Mouse (Mus musculus) neural tube, embryonic 14.5 days (tissue): Measurements from ENCODE around the gene Dclre1b. TPM values are rescaled to one million over a fixed set of nuclear protein-coding genes. Genes with fewer than 3 reads are reported as not detected.

ENCODE experiments used
- ATAC-seq: fragments of 200-750 bp; cut with Nextera tagmentation; 2 replicates; pipeline ENCODE4 v1.8.0; 2017; ENCODE audit warnings: low read depth, mild to moderate bottlenecking, moderate TSS enrichment, moderate library complexity
- H3K27ac ChIP-seq: fragments of 300-500 bp; sonication (generic); 2 replicates; pipeline ENCODE4 v1.5.1; 2014; ENCODE audit warnings: low read depth, mild to moderate bottlenecking, control low read depth, low read length, moderate library complexity, mixed read lengths
- H3K27me3 ChIP-seq: fragments of 300-500 bp; sonication (generic); 2 replicates; pipeline ENCODE4 v1.6.1; 2014; ENCODE audit warnings: low read length; ENCODE audit not compliant: control insufficient read depth, insufficient read depth
- H3K36me3 ChIP-seq: fragments of 300-500 bp; sonication (generic); 2 replicates; pipeline ENCODE4 v1.6.1; 2014; ENCODE audit warnings: low read length, mixed read lengths; ENCODE audit not compliant: control insufficient read depth, insufficient read depth
- H3K4me1 ChIP-seq: fragments of 300-500 bp; sonication (generic); 2 replicates; pipeline ENCODE4 v1.6.1; 2014; ENCODE audit warnings: low read length; ENCODE audit not compliant: control insufficient read depth, insufficient read depth
- H3K4me2 ChIP-seq: fragments of 300-500 bp; sonication (generic); 2 replicates; pipeline ENCODE4 v1.6.1; 2014; ENCODE audit warnings: mild to moderate bottlenecking, low read depth, low read length, control low read depth
- H3K4me3 ChIP-seq: fragments of 300-500 bp; sonication (generic); 2 replicates; pipeline ENCODE4 v1.5.1; 2014; ENCODE audit warnings: low read depth, low read length, control low read depth, mixed read lengths
- H3K9ac ChIP-seq: fragments of 300-500 bp; sonication (generic); replicated peaks from 2 replicates; pipeline ENCODE4 v1.6.1; 2014; ENCODE audit warnings: low read depth, mild to moderate bottlenecking, control low read depth, low read length, mixed read lengths
- H3K9me3 ChIP-seq: fragments of 300-500 bp; sonication (generic); 2 replicates; pipeline ENCODE4 v1.6.1; 2016; ENCODE audit warnings: low read length; ENCODE audit not compliant: control insufficient read depth
- WGBS: fragments of 180-500 bp; shearing (Covaris S2); extraction: QIAGEN DNeasy Blood & Tissue Kit; methylation state at CpG from one replicate; pipeline ENCODE4 v1.1.7; 2014; 5-methylcytosine and 5-hydroxymethylcytosine counted together
- polyA plus RNA-seq: library from polyadenylated mRNA; unstranded; fragments of >200 nt; fragmentation: Nextera tagmentation; extraction: Ambion mirVana; gene quantifications from 2 replicates; pipeline ENCODE4 v1.2.1, GENCODE M21; 2014

The Dclre1b gene
- polyA plus RNA-seq, 1 experiment from 2014 or later = 22.6 TPM

DNA sequence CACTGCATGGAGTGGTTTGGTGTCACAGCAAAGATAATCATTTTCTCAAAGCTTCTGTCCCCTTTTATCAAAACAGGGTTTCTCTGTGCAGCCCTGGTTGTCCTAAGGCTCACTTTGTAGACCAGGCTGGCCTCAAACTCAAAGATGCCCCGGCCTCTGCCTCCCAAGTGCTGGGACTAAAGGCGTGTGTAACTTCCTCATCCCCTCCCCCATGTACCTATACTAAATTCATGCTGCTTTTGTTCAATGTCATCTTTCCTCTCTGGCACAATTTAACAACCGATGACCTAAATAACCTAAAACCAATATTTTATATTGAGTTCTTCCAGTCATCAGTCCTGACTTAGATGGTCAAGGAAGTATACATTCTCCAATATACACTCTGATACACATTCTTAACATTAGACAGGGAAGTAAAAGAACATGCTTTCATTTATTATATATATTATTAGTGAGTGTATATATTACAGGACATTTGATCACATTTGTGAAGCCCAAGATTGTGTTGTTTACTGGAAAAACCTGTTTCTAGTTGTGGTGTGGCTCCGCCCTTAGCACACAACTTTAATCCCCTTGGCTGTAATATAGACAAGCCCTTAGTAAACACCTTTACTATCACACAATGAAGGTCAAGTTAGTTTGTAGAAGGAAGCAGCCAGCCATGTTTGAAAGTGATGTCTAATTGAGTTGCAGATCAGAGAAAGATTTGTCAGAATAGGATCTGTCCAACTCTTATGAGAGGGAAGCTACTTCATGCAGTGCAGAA lies 26.2 kb downstream of the Dclre1b start:
- Histone ChIP-seq H3K27me3 (no peaks in the 10 kb centered on the region), H3K9ac (no peak overlapping the region), H3K27ac (no peak overlapping the region), H3K4me2 (no peak overlapping the region), H3K4me3 (no peak overlapping the region), H3K36me3 (0 out of 2 replicates have a peak, but pooled peaks cover under 1% of the 10 kb centered on the region), H3K9me3 (no peaks in the 10 kb centered on the region), H3K4me1 (no peaks in the 10 kb centered on the region)
- 90% methylated on average over 4 of the region's 4 CpGs for WGBS
- ATAC-seq = no peak

GRCm38 (mm10) chr3:103780777-103781176 lies 28.5 kb downstream of the Dclre1b start:
- 87% methylated on average over 5 of the region's 5 CpGs for WGBS
- Histone ChIP-seq H3K27me3 (no peaks in the 10 kb centered on the region), H3K4me1 (no peaks in the 10 kb centered on the region), H3K4me3 (no peak overlapping the region), H3K36me3 (peaks cover 13% of the 10 kb centered on the region; the same call in 1 of the 2 replicates), H3K9me3 (no peaks in the 10 kb centered on the region), H3K9ac (no peak overlapping the region), H3K27ac (no peak overlapping the region), H3K4me2 (no peak overlapping the region)
- ATAC-seq = no peak

- H3K27me3 ChIP-seq = no peaks in the 10 kb centered on the region
- H3K4me1 ChIP-seq = no peaks in the 10 kb centered on the region
- no peak for ATAC-seq
- no peaks in the 10 kb centered on the region for H3K9me3 ChIP-seq
- WGBS = 89% methylated on average over 3 of the region's 3 CpGs
- H3K36me3 ChIP-seq = peaks cover 13% of the 10 kb centered on the region; the same call in 1 of the 2 replicates
- H3K4me2 ChIP-seq = no peak overlapping the region
- H3K27ac ChIP-seq = no peak overlapping the region
- H3K9ac ChIP-seq = no peak overlapping the region
- no peak overlapping the region for H3K4me3 ChIP-seq
These were observed 29.0 kb downstream of the Dclre1b start for GRCm38 (mm10) chr3:103780271-103780670.

DNA sequence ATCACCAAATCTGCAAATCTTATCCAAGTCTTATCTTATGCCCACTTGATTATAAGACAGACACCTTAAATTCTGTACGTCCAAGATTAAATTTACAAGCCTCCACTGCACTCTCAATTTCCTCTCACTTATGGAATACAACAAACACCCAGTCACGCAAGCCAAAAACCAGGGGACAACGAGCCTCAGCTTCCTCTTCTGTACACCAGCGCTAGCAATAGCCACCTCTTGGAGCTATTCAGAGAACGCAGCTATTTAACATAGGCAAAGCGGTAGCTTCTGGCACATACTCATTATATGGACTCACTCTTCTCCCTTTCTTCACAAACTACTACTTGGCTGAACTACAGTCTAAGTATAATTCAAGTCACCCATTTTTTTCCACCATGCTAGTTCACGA lies 30.1 kb downstream of the Dclre1b start:
- Histone ChIP-seq H3K27ac (no peak overlapping the region), H3K27me3 (no peaks in the 10 kb centered on the region), H3K4me2 (no peak overlapping the region), H3K4me3 (no peak overlapping the region), H3K4me1 (no peaks in the 10 kb centered on the region), H3K36me3 (peaks cover 13% of the 10 kb centered on the region; the same call in 1 of the 2 replicates), H3K9ac (no peak overlapping the region), H3K9me3 (no peaks in the 10 kb centered on the region)
- WGBS = 80% methylated on average over 7 of the region's 7 CpGs
- no peak for ATAC-seq

DNA sequence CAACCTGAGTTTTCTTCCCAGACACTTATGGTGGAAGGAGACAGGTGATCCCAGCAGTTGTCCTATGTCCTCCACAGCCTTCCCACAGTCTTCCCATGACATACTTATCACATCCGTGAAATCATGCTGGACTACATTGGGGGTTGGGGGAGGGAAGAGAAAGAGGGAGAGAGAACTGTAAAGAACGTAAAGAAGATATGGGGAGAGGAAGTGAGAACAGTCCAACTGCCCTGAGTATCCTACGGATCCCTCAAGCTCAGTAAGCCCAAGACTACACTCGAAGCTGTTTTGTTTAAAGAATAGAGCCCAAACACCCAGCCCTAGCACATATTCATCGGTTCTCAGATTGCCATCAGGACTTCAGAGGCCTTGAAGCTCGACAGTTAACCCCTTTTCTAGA lies 30.6 kb downstream of the Dclre1b start:
- Histone ChIP-seq H3K4me2 (no peak overlapping the region), H3K36me3 (peaks cover 13% of the 10 kb centered on the region; the same call in 1 of the 2 replicates), H3K27me3 (no peaks in the 10 kb centered on the region), H3K4me3 (no peak overlapping the region), H3K9ac (no peak overlapping the region), H3K4me1 (no peaks in the 10 kb centered on the region), H3K27ac (no peak overlapping the region), H3K9me3 (no peaks in the 10 kb centered on the region)
- no peak for ATAC-seq
- WGBS = 95% methylated on average over 6 of the region's 6 CpGs

DNA sequence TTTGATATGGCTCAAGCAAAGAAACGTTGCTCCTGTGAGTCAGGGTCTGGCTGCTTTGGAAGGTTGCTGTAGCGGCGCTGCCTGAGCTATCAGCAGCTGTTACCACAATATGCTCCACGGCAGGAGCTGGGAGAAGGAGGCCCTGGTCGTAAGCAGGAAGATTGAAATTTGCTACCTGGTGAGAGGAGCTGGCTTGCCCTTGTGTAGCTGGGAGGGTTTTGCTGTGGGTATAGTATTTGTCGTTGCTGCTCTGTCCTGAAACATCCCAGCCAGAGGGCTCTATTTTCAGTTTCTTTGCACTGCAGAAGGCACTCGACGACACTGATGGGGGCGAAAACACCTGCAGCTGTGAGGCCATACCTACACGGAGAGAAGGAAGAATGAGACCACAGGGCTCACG lies 31.3 kb downstream of the Dclre1b start:
- ATAC-seq = no peak
- H3K27ac ChIP-seq = no peak overlapping the region
- no peaks in the 10 kb centered on the region for H3K4me1 ChIP-seq
- H3K36me3 ChIP-seq = peaks cover 13% of the 10 kb centered on the region; the same call in 1 of the 2 replicates
- no peaks in the 10 kb centered on the region for H3K27me3 ChIP-seq
- 89% methylated on average over 11 of the region's 11 CpGs for WGBS
- H3K9ac ChIP-seq = no peak overlapping the region
- H3K9me3 ChIP-seq = no peaks in the 10 kb centered on the region
- H3K4me3 ChIP-seq = no peak overlapping the region
- no peak overlapping the region for H3K4me2 ChIP-seq

GRCm38 (mm10) chr3:103774009-103774408 lies 35.2 kb downstream of the Dclre1b start:
- Histone ChIP-seq H3K4me3 (no peak overlapping the region), H3K27ac (no peak overlapping the region), H3K9me3 (no peaks in the 10 kb centered on the region), H3K27me3 (no peaks in the 10 kb centered on the region), H3K9ac (no peak overlapping the region), H3K4me2 (no peak overlapping the region), H3K4me1 (no peaks in the 10 kb centered on the region), H3K36me3 (peaks cover 16% of the 10 kb centered on the region; the same call in 1 of the 2 replicates)
- 87% methylated on average over 15 of the region's 15 CpGs for WGBS
- ATAC-seq = no peak

DNA sequence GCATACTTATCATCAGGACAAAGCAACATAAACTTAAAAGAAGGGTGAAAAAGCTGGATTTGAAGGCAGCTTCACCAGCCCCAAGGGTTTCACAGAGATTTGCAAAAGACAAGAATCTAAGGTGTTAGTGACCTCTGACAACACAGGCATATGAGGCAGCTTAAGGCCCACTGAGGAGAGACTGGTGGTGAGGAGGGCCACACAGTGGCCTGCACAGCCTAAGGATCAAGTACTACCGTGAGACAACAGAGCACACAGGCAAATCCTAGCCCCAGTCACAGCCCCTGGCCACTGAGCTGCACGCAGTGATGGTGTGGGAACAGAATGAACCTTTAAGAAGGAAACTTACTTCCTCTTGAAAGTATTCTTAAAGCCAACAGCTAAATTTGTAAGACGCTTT lies 35.7 kb downstream of the Dclre1b start:
- H3K27ac ChIP-seq = no peak overlapping the region
- H3K9me3 ChIP-seq = no peaks in the 10 kb centered on the region
- no peak overlapping the region for H3K9ac ChIP-seq
- H3K4me1 ChIP-seq = no peaks in the 10 kb centered on the region
- H3K36me3 ChIP-seq = peaks cover 18% of the 10 kb centered on the region
- no peak for ATAC-seq
- no peak overlapping the region for H3K4me3 ChIP-seq
- 83% methylated on average over 3 of the region's 3 CpGs for WGBS
- no peaks in the 10 kb centered on the region for H3K27me3 ChIP-seq
- no peak overlapping the region for H3K4me2 ChIP-seq

DNA sequence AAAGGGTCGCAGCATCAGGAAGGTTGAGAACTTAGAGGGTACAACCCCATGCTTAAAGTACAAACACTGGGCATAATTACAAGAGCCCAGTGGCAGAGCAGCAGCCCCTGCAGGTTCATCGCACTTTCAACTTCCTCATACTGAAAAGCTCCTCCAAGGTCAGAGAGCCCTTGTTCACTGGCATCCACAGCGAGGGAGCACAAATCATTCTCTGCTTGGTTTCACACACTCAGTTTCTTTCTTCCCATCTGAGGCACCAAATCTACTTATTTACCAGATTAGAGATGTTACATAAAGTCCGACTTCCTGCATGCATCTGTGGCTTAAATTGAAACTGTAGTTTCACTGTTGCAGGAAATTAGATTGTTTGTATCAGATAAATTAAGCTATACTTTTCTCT lies 36.4 kb downstream of the Dclre1b start:
- Histone ChIP-seq H3K4me3 (no peak overlapping the region), H3K4me2 (no peak overlapping the region), H3K36me3 (peaks cover 18% of the 10 kb centered on the region), H3K27me3 (no peaks in the 10 kb centered on the region), H3K9ac (no peak overlapping the region), H3K9me3 (no peaks in the 10 kb centered on the region), H3K27ac (no peak overlapping the region), H3K4me1 (no peaks in the 10 kb centered on the region)
- 66% methylated on average over 4 of the region's 4 CpGs for WGBS
- ATAC-seq = no peak
